Mouse (Mus musculus) kidney, adult 2 months (tissue): ENCODE results near the gene Lysmd1.

Experiments
- CTCF ChIP-seq: fragments of 200-500 bp; conservative IDR thresholded peaks from 2 replicates; pipeline ENCODE4 v1.5.1; 2011; ENCODE audit warnings: low read depth, mild to moderate bottlenecking, control low read depth, low read length, moderate library complexity, mixed read lengths; ENCODE audit not compliant: insufficient read depth, insufficient read length
- POLR2A ChIP-seq: fragments of 200-500 bp; IDR thresholded peaks from one replicate; pipeline ENCODE4 v1.6.1; 2011; ENCODE audit warnings: low read depth, low read length, control low read depth

- no peak for TF ChIP-seq CTCF
- TF ChIP-seq POLR2A, result no peak
Observed at GRCm38 (mm10) chr3:95140795-95141194, 6.9 kb downstream of the Lysmd1 start.
